Mouse (Mus musculus) forebrain, embryonic 11.5 days (tissue): ENCODE measurements at regions not wholly inside any gene's neighbourhood (a gene's known extent, or its start where the extent isn't known, plus 50 kb on each side); places are given as distances from the start of the nearest gene placed in this dataset.

Experiments
- ATAC-seq: fragments of 200-750 bp; cut with Nextera tagmentation; replicated peaks from 2 replicates; pipeline ENCODE4 v1.8.0; 2017; ENCODE audit warnings: moderate TSS enrichment; ENCODE audit not compliant: low FRiP score
- DNase-seq: peaks from one replicate; pipeline ENCODE4 v3.0.0-alpha.2; 2017; ENCODE audit warnings: low spot score
- H3K27ac ChIP-seq: fragments of 300-500 bp; sonication (generic); 2 replicates; pipeline ENCODE4 v1.5.1; 2014; ENCODE audit warnings: low read depth, low read length
- H3K27me3 ChIP-seq: fragments of 300-500 bp; sonication (generic); 2 replicates; pipeline ENCODE4 v1.6.1; 2014; ENCODE audit warnings: mild to moderate bottlenecking, low read length, mixed read lengths; ENCODE audit not compliant: control insufficient read depth, insufficient read depth
- H3K36me3 ChIP-seq: fragments of 300-500 bp; sonication (generic); 2 replicates; pipeline ENCODE4 v1.6.1; 2014; ENCODE audit warnings: mild to moderate bottlenecking, low read length, moderate library complexity, mixed read lengths; ENCODE audit not compliant: control insufficient read depth, insufficient read depth
- H3K4me1 ChIP-seq: fragments of 300-500 bp; sonication (generic); replicated peaks from 2 replicates; pipeline ENCODE4 v1.6.1; 2014; ENCODE audit warnings: low read length, mixed read lengths; ENCODE audit not compliant: control insufficient read depth, insufficient read depth
- H3K4me2 ChIP-seq: fragments of 300-500 bp; sonication (generic); 2 replicates; pipeline ENCODE4 v1.6.1; 2014; ENCODE audit warnings: low read depth, mild to moderate bottlenecking, low read length, moderate library complexity, mixed read lengths; ENCODE audit not compliant: severe bottlenecking
- H3K4me3 ChIP-seq: fragments of 300-500 bp; sonication (generic); 2 replicates; pipeline ENCODE4 v1.5.1; 2014; ENCODE audit warnings: low read depth, low read length
- H3K9ac ChIP-seq: fragments of 300-500 bp; sonication (generic); 2 replicates; pipeline ENCODE4 v1.6.1; 2014; ENCODE audit warnings: low read length
- H3K9me3 ChIP-seq: fragments of 300-500 bp; sonication (generic); 2 replicates; pipeline ENCODE4 v1.6.1; 2016; ENCODE audit warnings: low read length, mixed read lengths; ENCODE audit not compliant: control insufficient read depth
- WGBS: fragments of 180-500 bp; shearing (Covaris S2); extraction: QIAGEN DNeasy Blood & Tissue Kit; methylation state at CpG from one replicate; pipeline ENCODE4 v1.1.7; 2014; 5-methylcytosine and 5-hydroxymethylcytosine counted together

DNA sequence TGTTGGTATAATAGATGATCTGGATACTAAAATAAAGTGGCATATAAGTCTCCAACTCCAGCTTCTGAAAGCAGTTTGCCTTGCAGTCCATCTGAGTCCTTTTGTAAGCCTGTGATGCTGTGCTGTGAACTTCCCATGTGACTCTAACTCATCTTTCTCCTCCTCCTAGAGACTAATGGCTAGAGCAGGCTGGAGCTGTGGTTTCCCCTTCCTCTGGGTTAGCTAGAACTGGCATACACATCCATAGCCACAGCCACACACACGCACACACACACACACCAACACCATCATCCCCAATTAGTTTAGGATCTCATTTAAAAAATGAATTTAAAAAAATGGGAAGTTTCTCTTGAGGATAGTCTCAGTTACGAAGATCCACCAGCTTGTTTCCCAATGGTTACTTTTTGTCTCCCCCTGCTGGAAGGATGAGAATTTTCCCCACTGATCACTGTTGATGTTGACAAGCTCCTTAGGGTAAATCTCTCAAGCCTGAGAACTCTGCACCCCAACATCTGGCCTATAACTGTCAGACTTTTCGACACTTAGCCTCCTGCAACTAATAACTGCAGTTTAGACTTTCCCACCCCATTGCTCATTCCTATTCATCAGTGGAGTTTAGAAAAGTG lies 500.7 kb downstream of the Mdfic start:
- Histone ChIP-seq H3K4me2 (no peak overlapping the region), H3K4me1 (no peaks in the 10 kb centered on the region), H3K9ac (no peak overlapping the region), H3K36me3 (no peaks in the 10 kb centered on the region), H3K27me3 (no peaks in the 10 kb centered on the region), H3K27ac (no peak overlapping the region), H3K4me3 (no peak overlapping the region), H3K9me3 (no peaks in the 10 kb centered on the region)
- DNase-seq (no peak), ATAC-seq (peak; percentile 63; the same call in 1 of the 2 replicates)
- WGBS, result 47% methylated on average over 3 of the region's 3 CpGs
